Mouse (Mus musculus): ENCODE results near the gene Prss30.

DNA sequence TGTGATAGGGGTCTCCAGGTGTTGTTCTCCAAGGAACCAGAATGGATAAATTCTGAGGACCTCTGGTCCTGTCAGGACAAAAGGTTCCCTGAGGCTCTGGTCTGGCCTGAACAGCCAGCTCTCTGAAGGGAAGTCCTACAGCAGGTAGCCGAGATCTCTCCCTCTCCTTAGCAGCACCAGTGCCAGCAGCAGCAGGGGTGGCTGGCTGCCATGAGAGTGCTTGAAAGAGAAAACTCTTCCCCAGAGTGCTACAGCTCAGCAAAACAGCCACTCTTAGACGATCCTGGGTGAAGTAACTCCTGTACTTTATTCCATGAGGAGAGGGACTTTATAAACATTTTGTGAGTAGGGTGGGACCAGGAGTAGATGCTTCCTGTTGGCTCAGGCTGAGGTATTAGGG, 9.4 kb upstream of the Prss30 start:
- TF ChIP-seq CTCF (IDR thresholded peaks at IDR 0.05; ENCODE audit: borderline replicate concordance, extremely low read depth, insufficient read depth, insufficient read length) (no peak), POLR2A (IDR thresholded peaks at IDR 0.05; ENCODE audit: borderline replicate concordance, extremely low read depth, insufficient read depth, insufficient read length, poor library complexity, severe bottlenecking) (no peak)

Measured in brain, embryonic 14.5 days (tissue).